10 mouse cellular contexts compared by ENCODE assay signal in the genomic region with DNA sequence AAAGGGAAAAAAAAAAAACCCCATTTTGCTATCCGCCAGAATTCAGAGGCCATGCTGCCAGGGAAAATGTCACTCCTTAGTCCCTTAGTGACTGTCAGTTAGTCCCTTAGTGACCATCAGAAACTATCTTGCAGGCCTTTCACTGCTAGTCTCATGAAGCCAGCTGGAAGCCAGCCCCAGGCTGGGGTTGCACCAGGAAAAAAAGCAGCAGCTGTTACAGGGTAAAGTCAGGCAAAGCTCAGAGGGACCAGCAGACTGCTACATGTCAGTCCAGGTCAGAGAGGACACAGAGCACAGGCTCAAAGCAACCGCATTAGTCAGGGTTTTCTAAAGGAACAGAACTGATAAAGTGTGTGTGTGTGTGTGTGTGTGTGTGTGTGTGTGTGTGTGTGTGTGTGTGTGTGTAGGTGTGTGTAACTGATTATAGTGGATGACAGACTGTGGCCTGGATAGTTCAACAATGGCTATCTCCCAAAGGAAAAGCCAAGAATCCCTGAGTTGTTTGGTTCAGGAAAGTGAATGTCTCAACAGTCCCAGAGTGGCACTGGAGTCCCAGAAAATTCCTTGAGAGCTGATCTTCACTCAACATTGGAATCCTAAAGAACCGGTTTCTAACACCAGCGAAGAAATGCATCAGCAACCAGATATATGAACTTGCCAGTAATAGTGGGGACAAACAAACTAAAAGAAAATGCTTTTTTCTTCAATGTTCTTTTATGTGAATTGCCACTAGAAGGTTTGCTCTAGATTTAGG. TPM values are rescaled to one million over a fixed set of nuclear protein-coding genes. Genes with fewer than 3 reads are reported as not detected.
DNase-seq lines count a peak whose midpoint lies in the region; ATAC-seq lines count a peak whose summit lies in the region.
"Had no signal": no experiment of that assay in that cellular context is flagged by ENCODE, and none has a peak within 500 bp of the region (broad histone marks: within the 10 kb centered on the region; RNA-seq: fewer than 3 reads in every experiment).

No protein-coding gene starts in this region.

- no peaks in the 10 kb centered on the region for H3K36me3 ChIP-seq in kidney, embryonic 16.5 days (ENCODE audit: insufficient read depth, low read length)
- no peaks in the 10 kb centered on the region for H3K36me3 ChIP-seq in heart, embryonic 12.5 days
- H3K36me3 ChIP-seq: hindbrain, embryonic 15.5 days; limb, embryonic 13.5 days had no signal

- WGBS in kidney, embryonic 16.5 days: 77% methylated on average over 4 of the region's 4 CpGs
- 54% methylated on average over 4 of the region's 4 CpGs for WGBS in heart, embryonic 12.5 days

- no peak overlapping the region for H3K4me2 ChIP-seq in kidney, embryonic 16.5 days (replicated peaks; ENCODE audit: low read depth, low read length)
- no peak overlapping the region for H3K4me2 ChIP-seq in heart, embryonic 12.5 days
- H3K4me2 ChIP-seq: hindbrain, embryonic 15.5 days; limb, embryonic 13.5 days had no signal

- H3K27me3 ChIP-seq in kidney, embryonic 16.5 days (ENCODE audit: insufficient read depth, low read length): no peaks in the 10 kb centered on the region
- H3K27me3 ChIP-seq in heart, embryonic 12.5 days (replicated peaks): no peaks in the 10 kb centered on the region
- H3K27me3 ChIP-seq: hindbrain, embryonic 15.5 days; limb, embryonic 13.5 days had no signal

- peak; percentile 30 for DNase-seq in kidney, adult 8-10 months
- peak; percentile 23 for DNase-seq in lung, postnatal 14 days
- DNase-seq in left cerebral cortex, postnatal 4 days: no peak
- DNase-seq in liver: no peak
- DNase-seq in cerebellum, postnatal 4 days (ENCODE audit: low spot score in 2 of 2): no peak

- no peak overlapping the region for H3K4me3 ChIP-seq in kidney, embryonic 16.5 days (ENCODE audit: low read length)
- H3K4me3 ChIP-seq in brown adipose tissue, adult 24 weeks (ENCODE audit: insufficient read depth, low read depth, low read length): no peak overlapping the region
- H3K4me3 ChIP-seq in heart, embryonic 12.5 days: no peak overlapping the region
- H3K4me3 ChIP-seq: hindbrain, embryonic 15.5 days; limb, embryonic 13.5 days had no signal

- H3K9ac ChIP-seq in kidney, embryonic 16.5 days (replicated peaks; ENCODE audit: low read length): no peak overlapping the region
- 0 out of 2 replicates have a peak overlapping the region, but pooled peaks have one; percentile 39 for H3K9ac ChIP-seq in heart, embryonic 12.5 days
- H3K9ac ChIP-seq: hindbrain, embryonic 15.5 days; limb, embryonic 13.5 days had no signal

- no peaks in the 10 kb centered on the region for H3K9me3 ChIP-seq in kidney, embryonic 16.5 days (ENCODE audit: low read length)
- no peaks in the 10 kb centered on the region for H3K9me3 ChIP-seq in heart, embryonic 12.5 days (replicated peaks)
- H3K9me3 ChIP-seq: hindbrain, embryonic 15.5 days; limb, embryonic 13.5 days had no signal

- H3K4me1 ChIP-seq in kidney, embryonic 16.5 days (ENCODE audit: insufficient read depth, low read length): no peaks in the 10 kb centered on the region
- no peaks in the 10 kb centered on the region for H3K4me1 ChIP-seq in brown adipose tissue, adult 24 weeks (ENCODE audit: control insufficient read depth, insufficient read depth, insufficient read length, low read length)
- peaks cover 8% of the 10 kb centered on the region for H3K4me1 ChIP-seq in heart, embryonic 12.5 days (replicated peaks)
- H3K4me1 ChIP-seq: hindbrain, embryonic 15.5 days; limb, embryonic 13.5 days had no signal

- intact Hi-C loops in left cerebral cortex, postnatal 4 days (cut with DNase I): no loop called here

- H3K27ac ChIP-seq in kidney, embryonic 16.5 days (ENCODE audit: low read length): no peak overlapping the region
- H3K27ac ChIP-seq in brown adipose tissue, adult 24 weeks (replicated peaks; ENCODE audit: low read depth, low read length): 0 out of 2 replicates have a peak overlapping the region, but pooled peaks have one; percentile 48
- H3K27ac ChIP-seq in heart, embryonic 12.5 days (ENCODE audit: poor library complexity, severe bottlenecking): no peak overlapping the region
- H3K27ac ChIP-seq: hindbrain, embryonic 15.5 days; limb, embryonic 13.5 days had no signal

- ATAC-seq in kidney, embryonic 16.5 days (ENCODE audit: low FRiP score, low TSS enrichment): no peak
- ATAC-seq in heart, embryonic 12.5 days (ENCODE audit: insufficient number of reproducible peaks, low FRiP score): no peak

RNA-seq across cellular contexts. Expression of gene Klhl6, which starts 49.7 kb away (rescaled TPM):
- polyA plus RNA-seq in kidney, embryonic 16.5 days (2015; fragmentation: Nextera tagmentation; extraction: Ambion mirVana): 18.0 and 20.7 TPM in 2 replicates
- polyA plus RNA-seq in brown adipose tissue, adult 24 weeks (2012; ENCODE audit: insufficient read depth, insufficient read length, missing spikeins): 1.9 and 3.7 TPM in 2 replicates
- 30.0 and 32.5 TPM in 2 replicates for polyA plus RNA-seq in heart, embryonic 12.5 days (2016; fragmentation: Nextera tagmentation; extraction: Ambion mirVana)
- 1 to 10 TPM; 2.5 to 2.6 TPM for total RNA-seq in left cerebral cortex, postnatal 4 days (2021)

Comparison
In these comparisons a context has a peak if more than half of its experiments do, and no peak if none do; other contexts are left out.
1. DNase-seq: peak in kidney, adult 8-10 months (2 of 2) and lung, postnatal 14 days (single experiment); none in left cerebral cortex, postnatal 4 days (single experiment), liver (single experiment) and cerebellum, postnatal 4 days (0 of 2).